Mouse (Mus musculus) urinary bladder, postnatal 4 days (tissue): Measurements from ENCODE around the gene Spdl1.

ENCODE experiments used
- DNase-seq, 2 experiments: peaks; one replicate each; pipeline ENCODE4 v3.0.0; 2021 to 2022; ENCODE audit warnings: low spot score in 2 of 2

Gene Spdl1

DNA sequence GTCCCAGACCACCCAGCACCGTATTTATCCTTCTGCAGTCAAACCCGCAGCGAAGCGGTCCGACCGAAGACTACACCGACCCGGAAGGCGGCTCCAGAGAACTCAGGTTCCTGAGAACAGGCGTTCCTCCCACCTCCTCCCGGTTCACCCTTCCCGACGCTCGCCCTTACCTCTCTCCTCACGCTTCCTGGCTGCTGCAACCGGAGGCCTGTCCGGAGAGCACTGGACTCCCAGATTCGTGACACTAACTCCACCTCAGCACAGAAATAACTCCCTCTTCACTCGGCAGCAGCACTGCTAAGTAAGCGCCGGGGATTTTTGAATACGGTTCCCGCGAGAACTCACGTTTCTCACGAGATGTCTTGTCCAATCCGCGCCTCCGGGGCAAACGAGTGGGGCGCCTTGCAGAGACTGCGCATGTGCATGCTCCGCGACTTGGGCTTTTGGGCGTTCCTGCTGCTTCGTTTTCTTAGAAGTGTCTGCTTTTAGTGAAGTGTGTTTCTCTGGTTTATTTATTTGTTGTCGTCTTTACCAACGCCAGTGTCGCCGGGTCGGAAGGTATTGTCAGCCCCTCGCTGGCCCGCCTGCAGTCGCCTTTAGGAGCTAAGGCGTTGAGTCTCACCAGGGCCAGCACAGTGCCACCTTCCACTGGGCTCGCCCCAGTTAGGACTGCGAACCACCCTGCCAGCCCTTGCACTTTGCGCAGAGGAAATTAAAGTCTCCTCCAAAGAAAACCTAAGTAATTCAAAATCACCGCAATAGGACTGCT lies at the start of gene Spdl1:
Gene Spdl1, minus strand, starts transcription at position 324 of the 769 bp plus-strand sequence.
- peak; percentile 90 to 96 for DNase-seq

GRCm38 (mm10) chr11:34881528-34881927 lies 48.1 kb upstream of the Spdl1 start:
- DNase-seq, result no peak

DNA sequence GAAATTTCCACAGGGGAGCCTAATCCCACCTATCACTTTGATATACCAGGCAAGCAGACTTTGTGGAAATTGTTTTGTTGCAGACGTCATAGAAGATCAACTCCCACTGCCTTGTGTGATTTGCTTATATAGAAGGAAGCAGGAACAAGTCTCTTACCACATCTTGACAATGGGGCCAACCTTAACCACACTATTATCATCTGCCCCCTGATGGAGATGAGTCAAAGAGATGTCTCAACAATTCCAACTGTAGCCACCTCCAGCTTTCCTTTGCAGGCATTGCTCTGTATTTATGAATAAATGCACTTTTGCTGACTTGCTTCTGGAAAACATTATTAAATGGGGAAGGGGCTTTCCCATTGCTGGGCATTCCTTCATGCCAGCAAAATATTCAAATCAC lies 46.2 kb upstream of the Spdl1 start:
- DNase-seq, result no peak

DNA sequence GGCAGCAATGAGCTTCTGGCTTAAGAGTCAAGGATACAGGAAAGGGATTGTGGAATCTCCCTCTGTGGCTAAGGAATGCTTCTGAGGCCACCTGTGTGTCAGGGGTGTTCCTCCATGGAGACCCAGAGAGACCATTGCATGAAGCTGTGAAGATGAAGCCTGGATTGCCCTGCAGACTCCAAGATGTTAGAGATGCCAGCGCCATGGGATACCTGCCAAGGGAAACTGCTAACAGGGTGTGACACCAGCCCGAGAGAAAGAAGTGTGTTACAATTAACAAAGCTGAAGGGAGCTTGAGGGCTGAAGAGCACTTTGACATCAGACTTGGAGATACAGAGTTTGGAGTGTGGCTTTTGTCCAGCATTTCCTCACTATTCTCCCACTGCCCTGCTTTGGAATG lies 40.4 kb upstream of the Spdl1 start:
- DNase-seq, result no peak

GRCm38 (mm10) chr11:34872432-34872831 lies 39.0 kb upstream of the Spdl1 start:
- DNase-seq, result no peak

DNA sequence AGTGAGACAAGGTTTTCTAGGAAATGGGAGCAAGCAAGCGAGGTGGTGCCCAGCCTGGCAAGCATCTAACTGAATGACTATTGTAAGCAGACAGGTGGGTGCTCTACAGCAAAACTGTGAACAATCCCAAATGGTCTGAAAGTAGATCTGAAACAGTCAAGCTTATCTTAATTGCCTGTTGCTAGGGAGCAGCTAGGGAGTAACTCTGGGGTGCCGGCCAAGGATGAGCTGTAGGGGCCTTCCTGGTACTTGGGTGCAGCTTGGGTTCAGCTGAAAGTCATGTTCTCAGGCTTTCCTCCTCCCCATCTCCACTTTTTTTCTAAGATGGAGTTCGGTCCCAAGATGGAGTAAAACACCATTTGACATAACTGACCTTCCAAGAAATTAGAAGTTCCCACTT lies 38.5 kb upstream of the Spdl1 start:
- DNase-seq, result peak in 1 of 2 experiments; percentile 21

DNA sequence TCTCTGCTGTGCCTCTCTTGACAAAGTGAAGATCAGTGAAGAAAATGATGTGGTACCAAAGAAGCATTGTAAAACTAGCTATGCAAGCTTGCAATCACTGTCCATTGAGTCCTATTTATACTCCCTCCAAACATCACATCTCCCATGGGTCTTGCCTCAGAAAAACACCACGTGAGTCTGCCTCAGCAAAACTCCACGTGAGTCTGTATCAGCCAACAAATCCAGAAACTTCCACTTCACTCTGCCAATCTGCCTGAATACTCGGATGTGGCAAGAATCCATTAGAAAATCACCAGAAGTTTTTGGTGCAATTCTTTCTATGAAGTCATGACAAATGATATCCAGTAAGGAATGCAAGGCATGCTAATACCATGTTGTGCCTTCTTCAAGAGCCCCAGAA lies 38.0 kb upstream of the Spdl1 start:
- no peak for DNase-seq

DNA sequence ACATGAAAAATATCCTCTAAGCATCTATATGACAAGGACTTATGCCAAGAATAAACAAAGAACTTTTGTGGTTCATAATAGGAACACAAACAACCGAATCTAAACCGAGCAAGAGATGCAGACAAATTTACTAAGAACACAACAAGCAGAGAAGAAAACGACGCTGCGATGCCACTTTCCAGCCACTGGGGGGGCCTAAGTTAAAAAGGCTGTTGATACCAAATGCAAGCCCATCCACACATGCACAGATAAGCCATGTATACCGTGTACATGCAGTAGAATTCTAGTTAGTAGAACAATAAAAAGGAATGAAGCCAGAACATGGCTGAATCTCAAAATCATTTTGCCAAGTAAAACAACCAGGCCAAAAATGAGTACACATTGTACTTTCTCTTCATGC lies 35.2 kb upstream of the Spdl1 start:
- no peak for DNase-seq

- DNase-seq, result no peak
Measured at GRCm38 (mm10) chr11:34865741-34866270, 32.4 kb upstream of the Spdl1 start.

DNA sequence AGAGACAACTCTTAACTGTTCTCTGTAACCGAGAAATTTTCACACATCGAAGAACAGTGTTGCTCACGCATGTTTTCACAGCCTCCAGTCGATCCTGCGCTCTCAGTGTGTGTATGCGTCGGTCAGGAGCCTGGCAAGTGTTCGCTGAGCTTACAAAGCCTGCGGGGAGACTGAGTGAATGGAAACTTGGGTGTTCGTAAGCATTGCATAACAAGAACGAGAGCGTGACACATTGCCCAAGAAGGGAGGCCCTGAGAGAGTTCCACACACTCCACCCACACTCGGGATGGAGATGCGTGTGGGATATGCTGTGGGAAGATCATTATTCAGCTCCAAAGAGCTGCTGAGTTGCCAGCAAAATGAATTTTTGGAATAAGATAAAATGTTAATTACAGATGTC lies 31.7 kb upstream of the Spdl1 start:
- no peak for DNase-seq

- DNase-seq, result no peak
Measured at GRCm38 (mm10) chr11:34856652-34857051, 23.2 kb upstream of the Spdl1 start.

DNA sequence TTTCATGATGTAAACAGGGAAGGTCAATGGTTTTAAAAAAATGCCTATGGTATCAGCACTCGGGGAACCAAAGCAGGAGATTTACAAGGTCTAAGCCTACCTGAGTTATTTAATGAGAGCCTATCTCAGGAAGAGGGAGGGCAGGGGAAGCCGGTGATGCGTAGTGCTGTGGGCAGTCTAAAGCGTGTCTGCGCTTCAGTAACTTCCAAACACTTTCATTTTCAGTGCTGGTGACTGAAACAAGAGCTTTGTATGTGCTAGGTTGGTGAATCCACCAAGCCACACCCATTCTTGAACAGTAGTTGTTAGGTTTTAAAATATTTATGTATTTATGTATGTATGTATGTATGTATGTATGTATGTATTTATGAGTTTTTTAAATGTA lies 12.8 kb upstream of the Spdl1 start:
- no peak for DNase-seq

DNA sequence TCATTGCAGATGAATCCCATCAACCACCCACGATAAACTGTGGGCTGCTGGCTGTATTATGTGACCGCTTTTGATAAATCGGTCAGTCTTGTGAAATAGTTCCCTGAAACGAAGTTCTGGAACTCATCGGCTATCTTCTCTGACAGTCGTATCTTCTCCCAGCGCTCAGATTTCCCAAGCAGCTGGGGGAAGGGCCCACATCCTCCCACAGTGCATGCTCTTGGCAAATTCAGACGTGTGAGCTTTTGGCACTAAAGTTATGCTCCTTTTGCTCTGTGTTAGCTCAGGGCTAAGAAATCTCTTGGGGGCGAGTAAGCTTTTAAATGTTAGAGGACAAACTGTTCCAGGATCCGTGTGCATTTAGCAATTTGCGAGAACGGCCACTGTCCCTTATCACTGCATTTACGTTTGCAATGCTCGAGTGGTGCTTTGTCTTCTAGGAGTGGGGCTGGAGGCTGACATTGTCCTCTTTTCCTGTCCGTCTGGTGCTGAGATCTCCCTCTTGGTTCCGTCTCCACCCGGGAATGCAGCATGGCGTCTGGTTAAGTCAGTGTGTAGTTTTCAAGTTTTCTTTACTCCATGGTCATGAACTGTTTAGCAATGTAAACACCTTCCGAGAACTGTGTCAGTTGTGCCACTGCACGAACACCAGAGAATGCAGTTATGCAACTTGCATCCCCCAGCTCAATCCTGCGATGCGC lies 12.3 kb upstream of the Spdl1 start:
- peak; percentile 52 to 61 for DNase-seq

- no peak for DNase-seq
Measured at GRCm38 (mm10) chr11:34843517-34843916, 10.1 kb upstream of the Spdl1 start.

DNA sequence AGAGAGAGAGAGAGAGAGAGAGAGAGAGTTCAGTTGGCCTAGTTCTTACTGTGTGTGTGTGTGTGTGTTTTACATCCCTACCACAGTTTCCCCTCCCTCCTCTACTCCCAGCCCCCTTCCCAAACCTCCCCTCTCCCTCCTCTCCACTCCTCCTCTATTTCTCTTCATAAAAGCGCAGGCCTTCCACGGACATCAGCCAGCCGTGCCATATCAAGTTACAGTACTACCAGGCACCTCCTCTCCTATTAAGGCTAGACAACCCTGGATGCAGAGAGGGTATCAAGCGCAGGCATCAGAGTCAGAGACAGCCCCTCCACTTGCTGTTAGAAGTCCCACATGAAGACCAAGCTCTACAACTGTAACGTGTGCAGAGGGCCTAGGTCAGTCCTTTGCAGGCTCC lies 6.8 kb upstream of the Spdl1 start:
- DNase-seq, result no peak

DNA sequence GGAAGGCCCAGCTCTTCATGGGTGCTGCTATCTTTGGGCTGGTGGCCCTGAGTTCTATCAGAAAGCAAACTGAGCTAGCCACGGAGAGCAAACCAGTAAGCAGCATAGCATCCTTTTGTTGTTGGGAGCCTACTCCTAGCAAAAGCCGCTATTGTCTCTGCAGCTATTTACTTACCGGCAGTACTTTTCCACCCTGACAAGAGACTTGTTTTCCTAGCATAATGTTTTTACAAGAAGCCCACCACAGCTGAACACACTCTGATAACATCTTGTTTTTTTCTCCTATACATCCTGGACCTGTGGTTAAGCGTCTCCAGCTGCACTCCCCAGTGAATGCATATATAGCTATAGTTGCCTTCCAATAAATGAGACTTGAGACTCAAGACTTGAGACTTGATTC lies 5.6 kb upstream of the Spdl1 start:
- no peak for DNase-seq

- DNase-seq, result no peak
Measured at GRCm38 (mm10) chr11:34836272-34836671, 2.8 kb upstream of the Spdl1 start.

DNA sequence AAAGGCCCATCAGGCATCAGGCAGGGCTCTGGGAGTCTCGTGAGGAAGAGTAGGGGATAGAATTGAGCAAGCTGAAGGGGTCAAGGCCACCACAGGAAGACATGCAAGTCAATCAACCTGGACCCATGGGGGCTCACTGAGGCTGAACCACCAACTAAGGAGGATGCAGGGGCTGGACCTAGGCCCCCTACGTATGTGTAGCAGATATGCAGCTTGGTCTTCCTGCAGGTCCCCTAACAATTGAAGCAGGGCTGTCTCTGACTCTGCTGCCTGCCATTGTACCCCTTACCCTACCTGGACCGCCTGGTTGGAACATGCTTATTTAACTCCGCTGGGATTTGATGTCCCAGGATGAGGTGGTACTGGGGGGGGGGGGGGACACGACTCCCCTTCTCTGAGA lies 763 bp downstream of the Spdl1 start:
- no peak for DNase-seq

GRCm38 (mm10) chr11:34827803-34828202 lies 5.6 kb downstream of the Spdl1 start:
- DNase-seq, result no peak

GRCm38 (mm10) chr11:34826940-34827339 lies 6.5 kb downstream of the Spdl1 start:
- no peak for DNase-seq

DNA sequence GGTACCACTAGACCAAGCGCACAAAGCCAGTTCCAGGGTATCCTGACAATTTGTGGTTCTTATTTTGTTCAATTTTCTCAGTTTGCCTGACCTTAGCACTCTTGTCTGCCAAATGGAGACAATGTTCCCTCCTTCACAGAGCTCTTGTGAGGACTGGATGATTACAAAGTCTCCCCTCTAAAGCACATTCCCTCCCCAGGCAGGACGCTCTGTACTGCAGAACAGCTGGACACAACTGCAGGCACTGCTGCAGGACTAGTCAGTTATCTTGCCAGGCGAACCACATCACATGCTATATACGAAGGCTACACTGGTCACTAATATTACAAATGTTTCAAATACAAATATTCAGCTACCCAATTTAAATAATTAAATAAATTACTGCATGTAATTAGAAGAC lies 8.7 kb downstream of the Spdl1 start:
- no peak for DNase-seq

- no peak for DNase-seq
Measured at GRCm38 (mm10) chr11:34814767-34815166, 18.7 kb downstream of the Spdl1 start.

- DNase-seq, result no peak
Measured at GRCm38 (mm10) chr11:34814319-34814718, 19.1 kb downstream of the Spdl1 start.
